Mouse (Mus musculus) olfactory bulb, adult 2 months (tissue): Measurements from ENCODE around the gene Dlg5.

Experiments used
- CTCF ChIP-seq: fragments of 200-500 bp; IDR thresholded peaks from 2 replicates; pipeline ENCODE4 v1.5.1; 2012; ENCODE audit warnings: low read depth, mild to moderate bottlenecking, low read length, moderate library complexity; ENCODE audit not compliant: insufficient read depth
- POLR2A ChIP-seq: fragments of 200-500 bp; IDR thresholded peaks from 2 replicates; pipeline ENCODE4 v1.6.1; 2012; ENCODE audit warnings: mild to moderate bottlenecking, low read depth, low read length, moderate library complexity; ENCODE audit not compliant: insufficient read depth

DNA sequence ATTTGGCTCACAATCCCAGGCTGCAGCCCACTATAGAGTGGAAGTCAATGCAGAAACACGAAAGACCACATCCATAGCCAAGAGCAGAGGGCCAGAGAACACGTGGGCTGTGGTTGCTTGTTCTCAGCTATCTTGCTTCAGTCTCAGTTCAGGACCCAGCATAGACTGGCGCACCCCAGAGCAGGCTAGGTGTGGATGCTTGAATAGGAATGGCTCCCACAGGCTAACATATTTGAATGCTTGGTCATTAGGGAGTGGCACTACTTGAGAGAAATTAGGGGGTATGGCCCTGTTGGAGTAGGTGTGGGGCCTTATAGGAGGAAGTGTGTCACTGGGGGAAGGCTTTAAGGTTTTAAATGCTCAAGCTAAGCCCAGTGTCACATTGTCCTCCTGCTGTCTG, 62.8 kb downstream of the Dlg5 start:
- TF ChIP-seq CTCF, result no peak
- TF ChIP-seq POLR2A, result no peak
